Mouse (Mus musculus) intestine, embryonic 14.5 days (tissue): ENCODE results near the gene Ncoa3. TPM values are rescaled to one million over a fixed set of nuclear protein-coding genes. Genes with fewer than 3 reads are reported as not detected.

Experiments used
- ATAC-seq: fragments of 200-750 bp; cut with Nextera tagmentation; replicated peaks from 2 replicates; pipeline ENCODE4 v1.8.0; 2017; ENCODE audit warnings: low read depth, moderate number of reproducible peaks, moderate TSS enrichment, moderate library complexity; ENCODE audit not compliant: low FRiP score, low TSS enrichment
- DNase-seq: peaks from one replicate; pipeline ENCODE4 v3.0.0-alpha.2; 2018; ENCODE audit warnings: low spot score
- H3K27ac ChIP-seq: fragments of 300-500 bp; sonication (generic); 2 replicates; pipeline ENCODE4 v1.5.1; 2014; ENCODE audit warnings: low read depth, mild to moderate bottlenecking, control low read depth
- H3K27me3 ChIP-seq: fragments of 300-500 bp; sonication (generic); replicated peaks from 2 replicates; pipeline ENCODE4 v1.6.1; 2014; ENCODE audit warnings: low read length, control low read depth; ENCODE audit not compliant: control insufficient read depth, insufficient read depth
- H3K36me3 ChIP-seq: fragments of 300-500 bp; sonication (generic); 2 replicates; pipeline ENCODE4 v1.6.1; 2014; ENCODE audit warnings: low read length, control low read depth; ENCODE audit not compliant: control insufficient read depth, insufficient read depth
- H3K4me1 ChIP-seq: fragments of 300-500 bp; sonication (generic); replicated peaks from 2 replicates; pipeline ENCODE4 v1.6.1; 2014; ENCODE audit warnings: low read length, control low read depth, mixed read lengths; ENCODE audit not compliant: control insufficient read depth, insufficient read depth
- H3K4me2 ChIP-seq: fragments of 300-500 bp; sonication (generic); 2 replicates; pipeline ENCODE4 v1.6.1; 2014; ENCODE audit warnings: low read length
- H3K4me3 ChIP-seq: fragments of 300-500 bp; sonication (generic); 2 replicates; pipeline ENCODE4 v1.5.1; 2014; ENCODE audit warnings: low read depth, low read length, control low read depth, mixed read lengths
- H3K9ac ChIP-seq: fragments of 300-500 bp; sonication (generic); 2 replicates; pipeline ENCODE4 v1.6.1; 2014; ENCODE audit warnings: mild to moderate bottlenecking, low read length
- H3K9me3 ChIP-seq: fragments of 300-500 bp; sonication (generic); 2 replicates; pipeline ENCODE4 v1.6.1; 2016; ENCODE audit warnings: low read length, control low read depth; ENCODE audit not compliant: control insufficient read depth
- WGBS: fragments of 180-500 bp; shearing (Covaris S2); extraction: QIAGEN DNeasy Blood & Tissue Kit; methylation state at CpG from one replicate; pipeline ENCODE4 v1.1.7; 2014; 5-methylcytosine and 5-hydroxymethylcytosine counted together
- polyA plus RNA-seq: library from polyadenylated mRNA; unstranded; fragments of >200 nt; fragmentation: Nextera tagmentation; extraction: Ambion mirVana; gene quantifications from 2 replicates; pipeline ENCODE4 v1.2.1, GENCODE M21; 2014

The Ncoa3 gene
- polyA plus RNA-seq, 1 experiment from 2014 or later: 15.9 TPM

GRCm38 (mm10) chr2:165995711-165996110 lies 3.3 kb downstream of the Ncoa3 start:
- H3K4me2 ChIP-seq: no peak overlapping the region
- H3K4me1 ChIP-seq: peaks cover 32% of the 10 kb centered on the region
- H3K9ac ChIP-seq: no peak overlapping the region
- 90% methylated on average over 8 of the region's 8 CpGs for WGBS
- H3K27ac ChIP-seq: no peak overlapping the region
- H3K36me3 ChIP-seq: no peaks in the 10 kb centered on the region
- ATAC-seq: no peak
- H3K27me3 ChIP-seq: no peaks in the 10 kb centered on the region
- H3K4me3 ChIP-seq: no peak overlapping the region
- H3K9me3 ChIP-seq: no peaks in the 10 kb centered on the region
- no peak for DNase-seq

GRCm38 (mm10) chr2:165996130-165996529 lies 3.7 kb downstream of the Ncoa3 start:
- no peak for ATAC-seq
- Histone ChIP-seq H3K4me3 (no peak overlapping the region), H3K27me3 (no peaks in the 10 kb centered on the region), H3K36me3 (no peaks in the 10 kb centered on the region), H3K9ac (no peak overlapping the region), H3K4me2 (no peak overlapping the region), H3K4me1 (peaks cover 36% of the 10 kb centered on the region), H3K9me3 (no peaks in the 10 kb centered on the region), H3K27ac (no peak overlapping the region)
- DNase-seq: no peak
- 87% methylated on average over 4 of the region's 4 CpGs for whole genome bisulfite sequencing

- no peak for ATAC-seq
- no peak overlapping the region for H3K27ac ChIP-seq
- H3K27me3 ChIP-seq: no peaks in the 10 kb centered on the region
- no peak overlapping the region for H3K9ac ChIP-seq
- no peak overlapping the region for H3K4me3 ChIP-seq
- no peaks in the 10 kb centered on the region for H3K9me3 ChIP-seq
- H3K36me3 ChIP-seq: no peaks in the 10 kb centered on the region
- 91% methylated on average over 8 of the region's 8 CpGs for WGBS
- H3K4me1 ChIP-seq: peaks cover 43% of the 10 kb centered on the region
- no peak overlapping the region for H3K4me2 ChIP-seq
- no peak for DNase-seq
Measured at GRCm38 (mm10) chr2:165997256-165997967, 5.0 kb downstream of the Ncoa3 start.

- Histone ChIP-seq H3K4me3 (no peak overlapping the region), H3K9me3 (no peaks in the 10 kb centered on the region), H3K36me3 (no peaks in the 10 kb centered on the region), H3K27ac (no peak overlapping the region), H3K4me2 (no peak overlapping the region), H3K27me3 (no peaks in the 10 kb centered on the region), H3K9ac (no peak overlapping the region), H3K4me1 (peaks cover 37% of the 10 kb centered on the region)
- no peak for DNase-seq
- no peak for ATAC-seq
- WGBS: 35% methylated on average over 4 of the region's 4 CpGs
Measured at GRCm38 (mm10) chr2:165998969-165999368, 6.5 kb downstream of the Ncoa3 start.

GRCm38 (mm10) chr2:165999790-166000189 lies 7.4 kb downstream of the Ncoa3 start:
- WGBS: 19% methylated on average over 5 of the region's 5 CpGs
- DNase-seq (no peak), ATAC-seq (no peak)
- no peaks in the 10 kb centered on the region for H3K36me3 ChIP-seq
- H3K4me2 ChIP-seq: no peak overlapping the region
- H3K4me3 ChIP-seq: no peak overlapping the region
- no peaks in the 10 kb centered on the region for H3K9me3 ChIP-seq
- no peak overlapping the region for H3K27ac ChIP-seq
- H3K27me3 ChIP-seq: no peaks in the 10 kb centered on the region
- H3K9ac ChIP-seq: no peak overlapping the region
- H3K4me1 ChIP-seq: peaks cover 37% of the 10 kb centered on the region

- no peak for ATAC-seq
- WGBS: 26% methylated on average over 5 of the region's 5 CpGs
- Histone ChIP-seq H3K4me3 (no peak overlapping the region), H3K27me3 (no peaks in the 10 kb centered on the region), H3K4me2 (no peak overlapping the region), H3K9me3 (no peaks in the 10 kb centered on the region), H3K4me1 (peaks cover 37% of the 10 kb centered on the region), H3K27ac (no peak overlapping the region), H3K36me3 (no peaks in the 10 kb centered on the region), H3K9ac (no peak overlapping the region)
- no peak for DNase-seq
Measured at GRCm38 (mm10) chr2:166000242-166000641, 7.8 kb downstream of the Ncoa3 start.

GRCm38 (mm10) chr2:166000769-166001168 lies 8.3 kb downstream of the Ncoa3 start:
- H3K4me2 ChIP-seq: no peak overlapping the region
- DNase-seq: no peak
- ATAC-seq: no peak
- H3K4me3 ChIP-seq: no peak overlapping the region
- WGBS: 41% methylated on average over 5 of the region's 5 CpGs
- no peaks in the 10 kb centered on the region for H3K36me3 ChIP-seq
- no peaks in the 10 kb centered on the region for H3K9me3 ChIP-seq
- H3K27ac ChIP-seq: peak overlapping the region; percentile 18; the same call in 1 of the 2 replicates
- H3K9ac ChIP-seq: no peak overlapping the region
- H3K4me1 ChIP-seq: peaks cover 37% of the 10 kb centered on the region
- no peaks in the 10 kb centered on the region for H3K27me3 ChIP-seq

GRCm38 (mm10) chr2:166001362-166001761 lies 8.9 kb downstream of the Ncoa3 start:
- no peak overlapping the region for H3K9ac ChIP-seq
- no peak overlapping the region for H3K4me2 ChIP-seq
- H3K4me3 ChIP-seq: no peak overlapping the region
- no peak overlapping the region for H3K27ac ChIP-seq
- 57% methylated on average over 2 of the region's 2 CpGs for WGBS
- H3K9me3 ChIP-seq: no peaks in the 10 kb centered on the region
- no peaks in the 10 kb centered on the region for H3K36me3 ChIP-seq
- peaks cover 37% of the 10 kb centered on the region for H3K4me1 ChIP-seq
- DNase-seq: no peak
- ATAC-seq: no peak
- H3K27me3 ChIP-seq: no peaks in the 10 kb centered on the region

GRCm38 (mm10) chr2:166001768-166002167 lies 9.3 kb downstream of the Ncoa3 start:
- Histone ChIP-seq H3K4me2 (no peak overlapping the region), H3K4me3 (no peak overlapping the region), H3K9ac (no peak overlapping the region), H3K4me1 (peaks cover 34% of the 10 kb centered on the region), H3K27ac (no peak overlapping the region), H3K36me3 (no peaks in the 10 kb centered on the region), H3K9me3 (no peaks in the 10 kb centered on the region), H3K27me3 (no peaks in the 10 kb centered on the region)
- DNase-seq (no peak), ATAC-seq (no peak)
- 75% methylated on average over 2 of the region's 2 CpGs for WGBS
